In the genomic region with DNA sequence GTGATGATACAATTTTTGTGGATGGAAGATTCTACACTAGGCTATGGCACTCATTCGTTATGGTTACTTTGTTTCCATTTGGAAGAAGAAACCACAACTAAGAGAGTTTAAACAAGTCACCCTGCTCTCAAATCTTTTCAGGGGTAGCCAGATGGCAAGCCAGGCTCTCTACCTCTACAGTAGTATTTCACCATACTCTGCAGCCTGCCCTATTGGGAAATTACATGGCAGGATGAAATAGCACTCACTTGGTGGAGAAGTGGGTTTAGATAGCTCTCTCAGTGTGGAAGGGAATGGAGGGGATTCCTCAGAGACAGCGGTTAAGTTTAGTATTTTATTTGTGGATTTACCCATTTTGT, we compare ENCODE assay signal across 30 mouse cellular contexts. TPM values are rescaled to one million over a fixed set of nuclear protein-coding genes. Genes with fewer than 3 reads are reported as not detected.
A peak's percentile ranks its signal among the peaks of the same experiment; 100 is the strongest.
DNase-seq lines count a peak whose midpoint lies in the region; ATAC-seq and TF ChIP-seq lines count a peak whose summit lies in the region.
"Had no signal": no experiment of that assay in that cellular context is flagged by ENCODE, and none has a peak within 500 bp of the region (broad histone marks: within the 10 kb centered on the region; RNA-seq: fewer than 3 reads in every experiment).

No protein-coding gene starts in this region.

- H3K36me3 ChIP-seq in forebrain, embryonic 14.5 days (ENCODE audit: control insufficient read depth, insufficient read depth, low read length), result no peaks in the 10 kb centered on the region
- no peaks in the 10 kb centered on the region for H3K36me3 ChIP-seq in forebrain, embryonic 11.5 days (ENCODE audit: control insufficient read depth, insufficient read depth, low read length)
- H3K36me3 ChIP-seq in heart, embryonic 11.5 days (ENCODE audit: control insufficient read depth, insufficient read depth, low read length), result no peaks in the 10 kb centered on the region
- H3K36me3 ChIP-seq: embryonic facial prominence, embryonic 10.5 days; embryonic facial prominence, embryonic 13.5 days; G1E; heart, embryonic 10.5 days; hindbrain, embryonic 13.5 days had no signal

- peak; percentile 19 for DNase-seq in forebrain, embryonic 14.5 days (ENCODE audit: low spot score)
- DNase-seq in forebrain, embryonic 11.5 days (ENCODE audit: low spot score), result no peak
- DNase-seq in heart, adult 11 months, result peak; percentile 66
- DNase-seq in brain, embryonic 14.5 days (ENCODE audit: low read depth), result peak; percentile 42
- DNase-seq in adrenal gland, postnatal 4 days (ENCODE audit: low spot score in 2 of 2), result no peak
- DNase-seq: B cell, adult 2 months; embryo, embryonic 11 days; gastrocnemius, postnatal 25 days; heart, adult 2 months; kidney, adult 18-20 months; kidney, adult 9 months had no signal

- no peak for TF ChIP-seq CTCF in brain, embryonic 14.5 days (IDR thresholded peaks at IDR 0.05; ENCODE audit: borderline replicate concordance, extremely low read depth, insufficient read depth, insufficient read length)

- no peak overlapping the region for H3K27ac ChIP-seq in forebrain, embryonic 14.5 days (ENCODE audit: low read depth, low read length)
- H3K27ac ChIP-seq in forebrain, embryonic 11.5 days (ENCODE audit: low read depth, low read length), result no peak overlapping the region
- H3K27ac ChIP-seq in heart, embryonic 11.5 days (ENCODE audit: low read depth, low read length), result no peak overlapping the region
- H3K27ac ChIP-seq: embryonic facial prominence, embryonic 10.5 days; embryonic facial prominence, embryonic 13.5 days; heart, adult 2 months; heart, embryonic 10.5 days; hindbrain, embryonic 13.5 days had no signal

- H3K9me3 ChIP-seq in forebrain, embryonic 14.5 days (replicated peaks; ENCODE audit: control insufficient read depth, low read length), result no peaks in the 10 kb centered on the region
- no peaks in the 10 kb centered on the region for H3K9me3 ChIP-seq in forebrain, embryonic 11.5 days (ENCODE audit: control insufficient read depth, low read length)
- H3K9me3 ChIP-seq in heart, embryonic 11.5 days (replicated peaks; ENCODE audit: control insufficient read depth, low read length), result no peaks in the 10 kb centered on the region
- H3K9me3 ChIP-seq: embryonic facial prominence, embryonic 10.5 days; embryonic facial prominence, embryonic 13.5 days; G1E; heart, embryonic 10.5 days; hindbrain, embryonic 13.5 days had no signal

- no peak overlapping the region for H3K9ac ChIP-seq in forebrain, embryonic 14.5 days (ENCODE audit: low read length)
- no peak overlapping the region for H3K9ac ChIP-seq in forebrain, embryonic 11.5 days (ENCODE audit: low read length)
- H3K9ac ChIP-seq in heart, embryonic 11.5 days (ENCODE audit: low read depth, low read length), result no peak overlapping the region
- H3K9ac ChIP-seq: embryonic facial prominence, embryonic 13.5 days; hindbrain, embryonic 13.5 days had no signal

- H3K27me3 ChIP-seq in forebrain, embryonic 14.5 days (replicated peaks; ENCODE audit: control insufficient read depth, insufficient read depth, low read length), result no peaks in the 10 kb centered on the region
- no peaks in the 10 kb centered on the region for H3K27me3 ChIP-seq in forebrain, embryonic 11.5 days (ENCODE audit: control insufficient read depth, insufficient read depth, low read length)
- no peaks in the 10 kb centered on the region for H3K27me3 ChIP-seq in heart, embryonic 11.5 days (ENCODE audit: control insufficient read depth, insufficient read depth, low read length)
- H3K27me3 ChIP-seq: CH12.LX; embryonic facial prominence, embryonic 13.5 days; hindbrain, embryonic 13.5 days had no signal

- no peaks in the 10 kb centered on the region for H3K4me1 ChIP-seq in forebrain, embryonic 14.5 days (ENCODE audit: control insufficient read depth, insufficient read depth, low read length)
- no peaks in the 10 kb centered on the region for H3K4me1 ChIP-seq in forebrain, embryonic 11.5 days (replicated peaks; ENCODE audit: control insufficient read depth, insufficient read depth, low read length)
- no peaks in the 10 kb centered on the region for H3K4me1 ChIP-seq in heart, embryonic 11.5 days (ENCODE audit: control insufficient read depth, insufficient read depth, low read length)
- H3K4me1 ChIP-seq: embryonic facial prominence, embryonic 10.5 days; embryonic facial prominence, embryonic 13.5 days; heart, embryonic 10.5 days; hindbrain, embryonic 13.5 days had no signal

- no peak for TF ChIP-seq POLR2A in brain, embryonic 14.5 days (IDR thresholded peaks at IDR 0.05; ENCODE audit: borderline replicate concordance, extremely low read depth, insufficient read depth, insufficient read length, poor library complexity, severe bottlenecking)

- 87% methylated on average over 2 of the region's 2 CpGs for WGBS in forebrain, embryonic 14.5 days
- 86% methylated on average over 2 of the region's 2 CpGs for WGBS in forebrain, embryonic 11.5 days
- WGBS in heart, embryonic 11.5 days (ENCODE audit: insufficient replicate concordance), result 77% methylated on average over 2 of the region's 2 CpGs

- ATAC-seq in forebrain, embryonic 14.5 days, result no peak
- no peak for ATAC-seq in forebrain, embryonic 11.5 days (replicated peaks; ENCODE audit: low FRiP score)
- no peak for ATAC-seq in heart, embryonic 11.5 days (replicated peaks; ENCODE audit: insufficient number of reproducible peaks, low FRiP score, low TSS enrichment)
- ATAC-seq: inflammation-experienced regulatory T-cells, adult 6 months; intestine, embryonic 16.5 days; Patski had no signal

- H3K4me3 ChIP-seq in forebrain, embryonic 14.5 days (ENCODE audit: low read depth, low read length), result no peak overlapping the region
- no peak overlapping the region for H3K4me3 ChIP-seq in forebrain, embryonic 11.5 days (ENCODE audit: low read depth, low read length)
- no peak overlapping the region for H3K4me3 ChIP-seq in heart, embryonic 11.5 days (ENCODE audit: low read depth, low read length)
- H3K4me3 ChIP-seq: embryonic facial prominence, embryonic 10.5 days; embryonic facial prominence, embryonic 13.5 days; erythroblast, embryonic 14.5 days; heart, adult 2 months; heart, embryonic 10.5 days; hindbrain, embryonic 13.5 days had no signal

- no peak overlapping the region for H3K4me2 ChIP-seq in forebrain, embryonic 14.5 days (ENCODE audit: low read length)
- H3K4me2 ChIP-seq in forebrain, embryonic 11.5 days (ENCODE audit: low read depth, low read length, severe bottlenecking), result no peak overlapping the region
- H3K4me2 ChIP-seq in heart, embryonic 11.5 days, result no peak overlapping the region
- H3K4me2 ChIP-seq: embryonic facial prominence, embryonic 13.5 days; hindbrain, embryonic 13.5 days had no signal

RNA-seq across cellular contexts. Expression of gene Pou2af1, which starts 4.6 kb away (rescaled TPM):
- 0.09 and 0.11 TPM in 2 replicates for polyA plus RNA-seq in forebrain, embryonic 14.5 days (2014; fragmentation: Nextera tagmentation; extraction: Ambion mirVana)
- polyA plus RNA-seq in forebrain, embryonic 11.5 days (2014; fragmentation: Nextera tagmentation; extraction: Ambion mirVana), result not detected in 2 replicates
- polyA plus RNA-seq in heart, embryonic 11.5 days (2014; fragmentation: Nextera tagmentation; extraction: Ambion mirVana), result 0.11 TPM in 1 of 2 replicates, not detected in the other
- polyA plus RNA-seq in brain, embryonic 14.5 days (2012; rRNA removed), result 0.13 and 0.18 TPM in 2 replicates
- under 1 TPM; 0.48 to 0.85 TPM for total RNA-seq in adrenal gland, postnatal 4 days (2021)
- total RNA-seq: adrenal gland, postnatal 36 days; common myeloid progenitor, adult 5-6 weeks; gastrocnemius, adult 8-10 months had no signal
- polyA plus RNA-seq: embryonic facial prominence, embryonic 10.5 days; G1E; heart, embryonic 14.5 days; Patski had no signal

RNA-seq across cellular contexts. Expression of gene Gm32742, which starts 43.6 kb away (rescaled TPM):
- polyA plus RNA-seq in forebrain, embryonic 14.5 days (2014; fragmentation: Nextera tagmentation; extraction: Ambion mirVana), result 0.04 TPM in 1 of 2 replicates, not detected in the other
- not detected in 2 replicates for polyA plus RNA-seq in forebrain, embryonic 11.5 days (2014; fragmentation: Nextera tagmentation; extraction: Ambion mirVana)
- polyA plus RNA-seq in heart, embryonic 11.5 days (2014; fragmentation: Nextera tagmentation; extraction: Ambion mirVana), result 0.03 TPM in 1 of 2 replicates, not detected in the other
- polyA plus RNA-seq in brain, embryonic 14.5 days (2012; rRNA removed), result 0.01 and 0.04 TPM in 2 replicates
- total RNA-seq in adrenal gland, postnatal 4 days (2021), result not detected
- total RNA-seq: adrenal gland, adult 18-20 months; adrenal gland, postnatal 10 days; adrenal gland, postnatal 36 days; gastrocnemius, adult 8-10 months; gastrocnemius, postnatal 25 days; heart, adult 2 months; heart, postnatal 25 days had no signal
- polyA plus RNA-seq: erythroblast, embryonic 14.5 days; heart, embryonic 10.5 days; heart, embryonic 14.5 days; heart, postnatal 0 days; inflammation-experienced regulatory T-cells, adult 6 months had no signal

Comparison
In these comparisons a context has a peak if more than half of its experiments do, and no peak if none do; other contexts are left out.
1. DNase-seq: peak in forebrain, embryonic 14.5 days (single experiment), heart, adult 11 months (single experiment) and brain, embryonic 14.5 days (single experiment); none in forebrain, embryonic 11.5 days (single experiment) and adrenal gland, postnatal 4 days (0 of 2).